Mouse (Mus musculus) neural tube, embryonic 15.5 days (tissue): Measurements from ENCODE around the gene Pepd. TPM values are rescaled to one million over a fixed set of nuclear protein-coding genes. Genes with fewer than 3 reads are reported as not detected.

Experiments used
- ATAC-seq: fragments of 200-750 bp; cut with Nextera tagmentation; 2 replicates; pipeline ENCODE4 v1.8.0; 2017; ENCODE audit warnings: mild to moderate bottlenecking, moderate TSS enrichment, moderate library complexity; ENCODE audit not compliant: low FRiP score
- H3K27ac ChIP-seq: fragments of 300-500 bp; sonication (generic); replicated peaks from 2 replicates; pipeline ENCODE4 v1.5.1; 2015; ENCODE audit warnings: mild to moderate bottlenecking, inconsistent platforms
- H3K27me3 ChIP-seq: fragments of 300-500 bp; sonication (generic); replicated peaks from 2 replicates; pipeline ENCODE4 v1.6.1; 2015; ENCODE audit warnings: inconsistent platforms
- H3K36me3 ChIP-seq: fragments of 300-500 bp; sonication (generic); 2 replicates; pipeline ENCODE4 v1.6.1; 2015; ENCODE audit warnings: inconsistent platforms
- H3K4me1 ChIP-seq: fragments of 300-500 bp; sonication (generic); 2 replicates; pipeline ENCODE4 v1.6.1; 2015; ENCODE audit warnings: inconsistent platforms
- H3K4me2 ChIP-seq: fragments of 300-500 bp; sonication (generic); 2 replicates; pipeline ENCODE4 v1.6.1; 2015; ENCODE audit warnings: inconsistent platforms, mild to moderate bottlenecking, moderate library complexity
- H3K4me3 ChIP-seq: fragments of 300-500 bp; sonication (generic); replicated peaks from 2 replicates; pipeline ENCODE4 v1.5.1; 2015; ENCODE audit warnings: mild to moderate bottlenecking, inconsistent platforms
- H3K9ac ChIP-seq: fragments of 300-500 bp; sonication (generic); replicated peaks from 2 replicates; pipeline ENCODE4 v1.6.1; 2015; ENCODE audit warnings: mild to moderate bottlenecking, inconsistent platforms
- H3K9me3 ChIP-seq: fragments of 300-500 bp; sonication (generic); replicated peaks from 2 replicates; pipeline ENCODE4 v1.6.1; 2016; ENCODE audit warnings: inconsistent platforms
- WGBS: fragments of 180-500 bp; shearing (Covaris S2); methylation state at CpG from one replicate; pipeline ENCODE4 v1.1.7; 2015; ENCODE audit warnings: mixed read lengths; 5-methylcytosine and 5-hydroxymethylcytosine counted together
- polyA plus RNA-seq: library from polyadenylated mRNA; unstranded; fragments of >200 nt; fragmentation: Nextera tagmentation; extraction: Ambion mirVana; gene quantifications from 2 replicates; pipeline ENCODE4 v1.2.1, GENCODE M21; 2015

The Pepd gene
- polyA plus RNA-seq, 1 experiment from 2014 or later, result 67.5 TPM

DNA sequence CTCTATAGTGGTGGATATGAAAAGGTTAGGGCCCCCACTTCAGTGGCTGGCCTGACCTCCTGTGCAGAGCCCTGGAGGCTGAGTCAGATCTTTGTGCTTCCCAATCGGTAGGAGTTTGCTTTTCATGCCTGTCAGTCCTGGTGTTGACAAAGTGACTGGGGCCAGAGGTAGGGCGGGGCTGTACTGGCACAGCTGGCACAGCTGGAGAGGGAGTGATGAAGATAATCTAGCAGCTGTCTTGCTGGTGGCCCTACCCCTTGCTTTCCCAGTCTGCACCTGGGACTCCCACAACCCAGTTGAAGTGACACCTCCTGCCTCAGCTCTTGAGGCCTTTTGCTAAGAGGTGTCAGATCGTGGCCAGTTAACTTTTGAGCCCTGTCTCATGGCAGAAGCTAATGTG, 21.0 kb downstream of the Pepd start:
- Histone ChIP-seq H3K36me3 (peaks cover 13% of the 10 kb centered on the region; the same call in 1 of the 2 replicates), H3K9me3 (no peaks in the 10 kb centered on the region; the same call in 1 of the 2 replicates), H3K4me3 (no peak overlapping the region), H3K9ac (no peak overlapping the region), H3K27ac (no peak overlapping the region), H3K4me2 (no peak overlapping the region), H3K4me1 (peaks cover 30% of the 10 kb centered on the region), H3K27me3 (no peaks in the 10 kb centered on the region)
- ATAC-seq, result no peak
- WGBS, result 76% methylated on average over 3 of the region's 3 CpGs

- Histone ChIP-seq H3K4me3 (no peak overlapping the region), H3K4me2 (no peak overlapping the region), H3K9me3 (no peaks in the 10 kb centered on the region; the same call in 1 of the 2 replicates), H3K9ac (no peak overlapping the region), H3K4me1 (peaks cover 30% of the 10 kb centered on the region), H3K27ac (no peak overlapping the region), H3K36me3 (peaks cover 13% of the 10 kb centered on the region; the same call in 1 of the 2 replicates), H3K27me3 (no peaks in the 10 kb centered on the region)
- no peak for ATAC-seq
- WGBS, result 92% methylated on average over 2 of the region's 2 CpGs
These were observed 24.2 kb downstream of the Pepd start for GRCm38 (mm10) chr7:34936347-34936746.

DNA sequence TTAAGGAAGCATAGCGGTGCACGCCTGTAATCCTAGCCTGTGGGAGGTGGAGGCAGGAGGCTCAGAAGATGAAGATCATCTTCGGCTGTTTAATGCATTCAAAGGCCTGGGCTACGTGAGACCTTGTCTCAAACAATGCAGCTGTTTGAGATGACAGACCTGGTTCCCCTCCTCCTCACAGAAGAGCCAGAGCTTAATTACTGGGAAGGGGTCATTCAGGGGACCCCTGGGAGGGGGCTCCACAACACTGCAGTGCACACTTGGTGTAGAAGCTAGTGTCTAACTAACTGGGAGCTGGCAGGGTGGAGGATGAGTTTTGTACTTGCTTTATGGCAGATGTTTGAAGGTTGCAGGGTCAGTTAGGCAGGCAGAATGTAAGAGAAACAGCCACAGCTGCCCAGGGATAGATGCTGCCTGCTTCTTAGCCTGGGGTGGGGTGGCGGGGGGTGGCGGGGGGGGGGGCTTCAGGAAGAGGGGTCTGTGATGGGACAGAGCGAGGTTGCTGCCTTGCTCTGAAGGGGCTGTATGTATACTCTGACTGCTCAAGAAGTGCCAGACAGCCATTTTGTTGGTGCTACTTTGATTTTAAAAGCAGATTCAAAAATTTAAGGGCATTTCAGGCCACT, 26.6 kb downstream of the Pepd start:
- peak overlapping the region; percentile 77 for H3K27ac ChIP-seq
- peaks cover 25% of the 10 kb centered on the region for H3K4me1 ChIP-seq
- 18% methylated on average over 7 of the region's 7 CpGs for WGBS
- H3K27me3 ChIP-seq, result no peaks in the 10 kb centered on the region
- ATAC-seq, result 0 out of 2 replicates have a peak, but pooled peaks have one; percentile 5
- no peak overlapping the region for H3K9ac ChIP-seq
- no peak overlapping the region for H3K4me2 ChIP-seq
- peaks cover 17% of the 10 kb centered on the region for H3K36me3 ChIP-seq
- no peaks in the 10 kb centered on the region; the same call in 1 of the 2 replicates for H3K9me3 ChIP-seq
- H3K4me3 ChIP-seq, result no peak overlapping the region

GRCm38 (mm10) chr7:34939262-34939951, 27.2 kb downstream of the Pepd start:
- WGBS, result 17% methylated on average over 14 of the region's 14 CpGs
- Histone ChIP-seq H3K9me3 (no peaks in the 10 kb centered on the region; the same call in 1 of the 2 replicates), H3K27me3 (no peaks in the 10 kb centered on the region), H3K4me1 (peaks cover 25% of the 10 kb centered on the region), H3K4me3 (no peak overlapping the region), H3K27ac (peak overlapping the region; percentile 77), H3K36me3 (peaks cover 17% of the 10 kb centered on the region), H3K9ac (no peak overlapping the region), H3K4me2 (no peak overlapping the region)
- peak; percentile 64 for ATAC-seq

DNA sequence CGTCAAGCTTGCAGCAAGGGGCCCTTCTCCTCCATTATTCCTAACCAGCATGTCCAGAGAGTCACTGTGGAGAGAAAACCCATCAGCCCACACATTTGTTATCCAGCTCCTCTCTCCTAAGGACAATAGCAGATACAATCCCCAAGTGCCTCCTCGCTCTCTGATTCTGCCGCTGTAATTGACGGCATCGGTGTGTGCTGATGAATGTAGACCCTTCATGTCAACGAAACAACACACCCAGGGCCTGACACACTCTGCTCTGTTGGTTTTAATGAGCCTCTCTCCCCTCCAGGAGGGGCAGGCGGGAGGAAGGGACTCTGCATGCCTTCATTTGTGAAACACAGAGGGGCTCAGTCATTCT, 27.8 kb downstream of the Pepd start:
- Histone ChIP-seq H3K27me3 (no peaks in the 10 kb centered on the region), H3K9me3 (no peaks in the 10 kb centered on the region; the same call in 1 of the 2 replicates), H3K9ac (no peak overlapping the region), H3K36me3 (peaks cover 13% of the 10 kb centered on the region), H3K27ac (peak overlapping the region; percentile 77), H3K4me2 (no peak overlapping the region), H3K4me1 (peaks cover 25% of the 10 kb centered on the region), H3K4me3 (no peak overlapping the region)
- 9% methylated on average over 7 of the region's 7 CpGs for WGBS
- ATAC-seq, result peak; percentile 15; the same call in 1 of the 2 replicates

- peaks cover 21% of the 10 kb centered on the region for H3K4me1 ChIP-seq
- peaks cover 5% of the 10 kb centered on the region; the same call in 1 of the 2 replicates for H3K36me3 ChIP-seq
- ATAC-seq, result no peak
- no peak overlapping the region for H3K9ac ChIP-seq
- no peak overlapping the region for H3K27ac ChIP-seq
- 68% methylated on average over 4 of the region's 4 CpGs for WGBS
- no peaks in the 10 kb centered on the region for H3K9me3 ChIP-seq
- no peaks in the 10 kb centered on the region for H3K27me3 ChIP-seq
- no peak overlapping the region for H3K4me2 ChIP-seq
- no peak overlapping the region for H3K4me3 ChIP-seq
These were observed 31.5 kb downstream of the Pepd start for GRCm38 (mm10) chr7:34943581-34944123.

DNA sequence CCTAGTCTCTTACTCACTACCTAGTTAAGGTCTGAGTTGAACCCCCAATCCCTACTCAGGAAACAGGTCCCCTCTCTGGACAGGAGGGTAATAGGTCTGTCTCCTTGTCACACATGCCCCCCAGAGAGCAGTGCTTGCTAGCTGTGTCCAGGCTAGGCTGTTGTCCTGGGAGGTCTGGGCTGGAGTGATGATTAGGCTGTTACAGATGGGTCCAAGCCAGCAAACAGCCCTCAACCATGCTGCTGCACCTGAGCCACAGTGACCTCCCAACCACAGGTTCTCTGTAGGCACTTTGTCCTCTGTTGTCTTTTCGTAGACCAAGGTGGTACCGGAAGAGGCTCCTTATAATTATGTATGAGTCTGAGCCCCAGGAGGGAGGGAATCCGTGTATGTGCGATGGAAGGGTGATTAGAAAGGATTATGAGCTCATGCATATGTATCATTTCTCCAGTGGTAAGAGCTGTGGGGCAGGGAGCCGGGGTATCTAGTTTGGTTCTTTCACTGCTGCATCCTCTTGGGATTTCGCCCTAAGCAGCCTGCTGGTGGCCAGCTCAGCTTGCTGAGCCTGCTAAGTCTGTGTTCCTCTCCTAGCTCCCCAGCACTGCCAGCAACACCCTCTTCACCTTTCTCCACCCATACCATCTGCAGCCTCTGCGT, 34.2 kb downstream of the Pepd start:
- Histone ChIP-seq H3K4me1 (0 out of 2 replicates have a peak, but pooled peaks cover 2% of the 10 kb centered on the region), H3K4me2 (no peak overlapping the region), H3K27ac (no peak overlapping the region), H3K36me3 (peaks cover 5% of the 10 kb centered on the region; the same call in 1 of the 2 replicates), H3K9ac (no peak overlapping the region), H3K4me3 (no peak overlapping the region), H3K9me3 (no peaks in the 10 kb centered on the region), H3K27me3 (no peaks in the 10 kb centered on the region)
- 50% methylated on average over 7 of the region's 7 CpGs for WGBS
- ATAC-seq, result no peak

- H3K4me1 ChIP-seq, result peaks cover 17% of the 10 kb centered on the region
- no peaks in the 10 kb centered on the region for H3K9me3 ChIP-seq
- no peak overlapping the region for H3K4me2 ChIP-seq
- no peaks in the 10 kb centered on the region for H3K36me3 ChIP-seq
- no peak for ATAC-seq
- WGBS, result 84% methylated on average over 9 of the region's 9 CpGs
- no peak overlapping the region for H3K9ac ChIP-seq
- no peak overlapping the region for H3K4me3 ChIP-seq
- 0 out of 2 replicates have a peak overlapping the region, but pooled peaks have one; percentile 37 for H3K27ac ChIP-seq
- H3K27me3 ChIP-seq, result no peaks in the 10 kb centered on the region
These were observed 42.4 kb downstream of the Pepd start for GRCm38 (mm10) chr7:34954548-34954947.

DNA sequence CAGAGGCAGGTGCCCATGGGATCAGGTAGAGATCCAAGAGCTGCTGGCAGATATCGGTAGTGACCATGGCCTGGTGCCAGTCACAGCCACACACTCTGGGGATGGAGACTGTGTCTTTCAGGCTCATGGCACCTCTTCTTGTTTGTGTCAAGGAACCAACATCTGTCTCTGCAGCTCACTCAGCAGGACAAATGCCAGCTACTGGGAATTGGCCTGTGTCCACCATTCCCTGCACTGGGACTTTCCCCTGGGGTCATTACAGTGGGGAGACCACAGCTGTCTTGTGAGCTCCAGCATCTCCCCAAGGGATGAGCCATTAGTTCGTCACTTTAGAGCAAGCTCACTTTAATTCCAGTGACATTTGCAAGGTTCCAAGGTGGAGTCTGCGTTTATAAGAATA, 43.1 kb downstream of the Pepd start:
- Histone ChIP-seq H3K27ac (0 out of 2 replicates have a peak overlapping the region, but pooled peaks have one; percentile 37), H3K27me3 (no peaks in the 10 kb centered on the region), H3K4me3 (no peak overlapping the region), H3K36me3 (no peaks in the 10 kb centered on the region), H3K9ac (no peak overlapping the region), H3K4me2 (no peak overlapping the region), H3K4me1 (peaks cover 17% of the 10 kb centered on the region), H3K9me3 (no peaks in the 10 kb centered on the region)
- ATAC-seq, result no peak
- 56% methylated on average over 3 of the region's 3 CpGs for WGBS

DNA sequence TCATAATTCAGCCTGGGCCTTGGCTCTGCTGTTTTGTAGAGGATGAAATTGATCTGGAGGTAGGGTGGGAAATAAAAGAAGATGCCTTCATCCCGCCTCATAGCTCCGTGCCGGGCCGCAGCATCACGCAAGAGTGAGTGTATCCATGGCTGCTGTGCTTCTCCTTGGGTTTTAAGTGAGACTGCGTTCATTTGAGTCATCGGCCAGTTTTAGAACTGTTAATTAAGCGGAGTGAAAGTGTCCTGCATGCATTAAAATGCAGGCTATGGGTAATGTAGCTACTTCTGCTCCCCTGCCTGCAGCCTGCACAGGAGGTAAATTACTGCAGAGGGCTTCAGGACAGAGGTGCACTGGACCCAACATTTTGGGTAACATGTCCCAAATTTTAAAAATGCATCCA, 45.0 kb downstream of the Pepd start:
- Histone ChIP-seq H3K4me3 (no peak overlapping the region), H3K9ac (no peak overlapping the region), H3K27me3 (no peaks in the 10 kb centered on the region), H3K4me2 (no peak overlapping the region), H3K4me1 (peaks cover 17% of the 10 kb centered on the region), H3K36me3 (no peaks in the 10 kb centered on the region), H3K27ac (0 out of 2 replicates have a peak overlapping the region, but pooled peaks have one; percentile 41), H3K9me3 (no peaks in the 10 kb centered on the region)
- WGBS, result 73% methylated on average over 8 of the region's 8 CpGs
- no peak for ATAC-seq

- H3K4me3 ChIP-seq, result no peak overlapping the region
- no peaks in the 10 kb centered on the region for H3K9me3 ChIP-seq
- ATAC-seq, result no peak
- H3K36me3 ChIP-seq, result no peaks in the 10 kb centered on the region
- no peak overlapping the region for H3K27ac ChIP-seq
- H3K4me2 ChIP-seq, result no peak overlapping the region
- WGBS, result 75% methylated on average over 11 of the region's 11 CpGs
- H3K4me1 ChIP-seq, result 0 out of 2 replicates have a peak, but pooled peaks cover 6% of the 10 kb centered on the region
- no peaks in the 10 kb centered on the region for H3K27me3 ChIP-seq
- no peak overlapping the region for H3K9ac ChIP-seq
These were observed 51.9 kb downstream of the Pepd start for GRCm38 (mm10) chr7:34963889-34964645.
